In genomic region chr17:31385671-31386665, GRCm38 (mm10) we compare ENCODE assay signal across 8 mouse cellular contexts. TPM values are rescaled to one million over a fixed set of nuclear protein-coding genes. Genes with fewer than 3 reads are reported as not detected.
DNase-seq lines count a peak whose midpoint lies in the region; ATAC-seq and TF ChIP-seq lines count a peak whose summit lies in the region.

Gene Pde9a, plus strand, starts transcription at chr17:31386210.

- H3K27me3 ChIP-seq in embryonic facial prominence, embryonic 12.5 days = no peaks in the 10 kb centered on the region
- H3K27me3 ChIP-seq in kidney, adult 2 months (replicated peaks; ENCODE audit: control insufficient read depth, insufficient read depth, low read length) = no peaks in the 10 kb centered on the region
- H3K27me3 ChIP-seq in limb, embryonic 11.5 days (ENCODE audit: control insufficient read depth, insufficient read depth, low read length) = 0 out of 2 replicates have a peak, but pooled peaks cover 2% of the 10 kb centered on the region
- no peaks in the 10 kb centered on the region for H3K27me3 ChIP-seq in midbrain, embryonic 14.5 days (ENCODE audit: control insufficient read depth, insufficient read depth, low read length)
- H3K27me3 ChIP-seq in stomach, embryonic 14.5 days (ENCODE audit: control insufficient read depth, insufficient read depth, low read length) = no peaks in the 10 kb centered on the region

- no peak for TF ChIP-seq POLR2A in kidney, adult 2 months (IDR thresholded peaks at IDR 0.05; ENCODE audit: low read depth, low read length)

- peak; percentile 55 for DNase-seq in CD4-positive, CD25-positive, alpha-beta regulatory T cell, adult 2 months (ENCODE audit: low read depth, low spot score)
- peak; percentile 30 for DNase-seq in heart, adult 8-10 months (ENCODE audit: low spot score)
- peak; percentile 88 for DNase-seq in kidney, adult 2 months
- DNase-seq in limb, embryonic 11.5 days (ENCODE audit: low spot score) = peak; percentile 90
- DNase-seq in midbrain, embryonic 14.5 days = peak; percentile 91

- peak within 1 kb of the TSS; percentile 71 for H3K9ac ChIP-seq in embryonic facial prominence, embryonic 12.5 days
- H3K9ac ChIP-seq in limb, embryonic 11.5 days (ENCODE audit: low read length) = peak within 1 kb of the TSS; percentile 81
- H3K9ac ChIP-seq in midbrain, embryonic 14.5 days (replicated peaks; ENCODE audit: low read length) = peak within 1 kb of the TSS; percentile 83
- peak within 1 kb of the TSS; percentile 69 for H3K9ac ChIP-seq in stomach, embryonic 14.5 days (replicated peaks; ENCODE audit: low read depth, low read length)

- H3K36me3 ChIP-seq in embryonic facial prominence, embryonic 12.5 days = no peaks in the 10 kb centered on the region
- H3K36me3 ChIP-seq in kidney, adult 2 months (ENCODE audit: control insufficient read depth, insufficient read depth, low read length) = no peaks in the 10 kb centered on the region
- H3K36me3 ChIP-seq in limb, embryonic 11.5 days (ENCODE audit: control insufficient read depth, insufficient read depth, low read length) = no peaks in the 10 kb centered on the region
- no peaks in the 10 kb centered on the region for H3K36me3 ChIP-seq in midbrain, embryonic 14.5 days (ENCODE audit: control insufficient read depth, insufficient read depth, low read length)
- no peaks in the 10 kb centered on the region for H3K36me3 ChIP-seq in stomach, embryonic 14.5 days (ENCODE audit: control insufficient read depth, insufficient read depth, low read length)

- peak within 1 kb of the TSS; percentile 80 for H3K4me2 ChIP-seq in embryonic facial prominence, embryonic 12.5 days (replicated peaks)
- peak within 1 kb of the TSS; percentile 91 for H3K4me2 ChIP-seq in limb, embryonic 11.5 days (ENCODE audit: low read depth, severe bottlenecking)
- H3K4me2 ChIP-seq in midbrain, embryonic 14.5 days (ENCODE audit: low read length) = peak within 1 kb of the TSS; percentile 81
- H3K4me2 ChIP-seq in stomach, embryonic 14.5 days (replicated peaks; ENCODE audit: low read depth, low read length) = peak within 1 kb of the TSS; percentile 89

- H3K9me3 ChIP-seq in embryonic facial prominence, embryonic 12.5 days = no peaks in the 10 kb centered on the region
- no peaks in the 10 kb centered on the region for H3K9me3 ChIP-seq in limb, embryonic 11.5 days (ENCODE audit: control insufficient read depth, low read length)
- H3K9me3 ChIP-seq in midbrain, embryonic 14.5 days (ENCODE audit: control insufficient read depth, low read length) = no peaks in the 10 kb centered on the region
- no peaks in the 10 kb centered on the region for H3K9me3 ChIP-seq in stomach, embryonic 14.5 days (ENCODE audit: control insufficient read depth, low read depth, low read length)

- ATAC-seq in CD4-positive, CD25-positive, alpha-beta regulatory T cell, adult 4 months = no peak
- peak; percentile 66 for ATAC-seq in embryonic facial prominence, embryonic 12.5 days (ENCODE audit: insufficient number of reproducible peaks, insufficient read depth, low FRiP score, low TSS enrichment)
- peak; percentile 84 for ATAC-seq in limb, embryonic 11.5 days (ENCODE audit: insufficient number of reproducible peaks, low FRiP score, low TSS enrichment, low read depth)
- ATAC-seq in midbrain, embryonic 14.5 days (ENCODE audit: low FRiP score, low TSS enrichment) = peak; percentile 87
- ATAC-seq in stomach, embryonic 14.5 days (ENCODE audit: insufficient number of reproducible peaks, insufficient read depth, low FRiP score, low read depth) = peak; percentile 80

- WGBS in embryonic facial prominence, embryonic 12.5 days = under 1% methylated on average over 40 of the region's 56 CpGs
- 3% methylated on average over 40 of the region's 56 CpGs for WGBS in kidney, adult 2 months
- WGBS in limb, embryonic 11.5 days = under 1% methylated on average over 35 of the region's 56 CpGs
- WGBS in midbrain, embryonic 14.5 days = 1% methylated on average over 48 of the region's 56 CpGs
- under 1% methylated on average over 47 of the region's 56 CpGs for WGBS in stomach, embryonic 14.5 days

- peak within 1 kb of the TSS; percentile 72 for H3K4me3 ChIP-seq in embryonic facial prominence, embryonic 12.5 days
- peak within 1 kb of the TSS; percentile 65 for H3K4me3 ChIP-seq in kidney, adult 2 months (ENCODE audit: insufficient read depth, low read depth, low read length)
- H3K4me3 ChIP-seq in limb, embryonic 11.5 days (ENCODE audit: low read depth, low read length) = peak within 1 kb of the TSS; percentile 82
- peak within 1 kb of the TSS; percentile 87 for H3K4me3 ChIP-seq in midbrain, embryonic 14.5 days (replicated peaks; ENCODE audit: low read depth, low read length)
- peak within 1 kb of the TSS; percentile 84 for H3K4me3 ChIP-seq in stomach, embryonic 14.5 days (ENCODE audit: low read depth, low read length)

- peaks cover 30% of the 10 kb centered on the region for H3K4me1 ChIP-seq in embryonic facial prominence, embryonic 12.5 days
- H3K4me1 ChIP-seq in kidney, adult 2 months (ENCODE audit: control insufficient read depth, insufficient read depth, low read length) = peaks cover 23% of the 10 kb centered on the region; the same call in 1 of the 2 replicates
- peaks cover 14% of the 10 kb centered on the region for H3K4me1 ChIP-seq in limb, embryonic 11.5 days (ENCODE audit: control insufficient read depth, insufficient read depth, low read length)
- peaks cover 48% of the 10 kb centered on the region for H3K4me1 ChIP-seq in midbrain, embryonic 14.5 days (ENCODE audit: control insufficient read depth, insufficient read depth, low read length)
- H3K4me1 ChIP-seq in stomach, embryonic 14.5 days (ENCODE audit: control insufficient read depth, insufficient read depth, low read length) = peaks cover 41% of the 10 kb centered on the region

- no peak for TF ChIP-seq CTCF in kidney, adult 2 months (conservative IDR thresholded peaks at IDR 0.05; ENCODE audit: insufficient read depth, insufficient read length, low read depth, low read length)

- H3K27ac ChIP-seq in embryonic facial prominence, embryonic 12.5 days = peak within 1 kb of the TSS; percentile 71
- H3K27ac ChIP-seq in kidney, adult 2 months (ENCODE audit: insufficient read depth, low read depth, low read length) = peak within 1 kb of the TSS; percentile 52
- H3K27ac ChIP-seq in limb, embryonic 11.5 days (replicated peaks; ENCODE audit: low read depth, low read length) = peak within 1 kb of the TSS; percentile 84
- peak within 1 kb of the TSS; percentile 79 for H3K27ac ChIP-seq in midbrain, embryonic 14.5 days (replicated peaks; ENCODE audit: low read depth, low read length)
- peak within 1 kb of the TSS; percentile 73 for H3K27ac ChIP-seq in stomach, embryonic 14.5 days (ENCODE audit: low read length)

RNA-seq across cellular contexts. Expression of gene Pde9a, which starts in this region (rescaled TPM):
- polyA plus RNA-seq in CD4-positive, CD25-positive, alpha-beta regulatory T cell, adult 4 months (2017; shearing (Covaris generic)) = not detected
- 25.5 and 29.4 TPM in 2 replicates for polyA plus RNA-seq in embryonic facial prominence, embryonic 12.5 days (2016; fragmentation: Nextera tagmentation; extraction: Ambion mirVana)
- 1 to 10 TPM; 3.1 to 5.5 (median 4.2) TPM for total RNA-seq in heart, adult 8-10 months (2022)
- 74.3 and 106 TPM in 2 replicates for polyA plus RNA-seq in kidney, adult 2 months (2012; rRNA removed)
- 30.0 and 31.2 TPM in 2 replicates for polyA plus RNA-seq in limb, embryonic 11.5 days (2014; fragmentation: Nextera tagmentation; extraction: Ambion mirVana)
- polyA plus RNA-seq in midbrain, embryonic 14.5 days (2014; fragmentation: Nextera tagmentation; extraction: Ambion mirVana) = 34.6 and 36.5 TPM in 2 replicates
- 39.6 and 42.8 TPM in 2 replicates for polyA plus RNA-seq in stomach, embryonic 14.5 days (2014; fragmentation: Nextera tagmentation; extraction: Ambion mirVana)

Comparison
In these comparisons a context has a peak if more than half of its experiments do, and no peak if none do; other contexts are left out.
1. RNA of gene Pde9a (polyA plus RNA-seq): 74.3 to 106 TPM in kidney, adult 2 months, 39.6 to 42.8 TPM in stomach, embryonic 14.5 days, 34.6 to 36.5 TPM in midbrain, embryonic 14.5 days, 30.0 to 31.2 TPM in limb, embryonic 11.5 days and 25.5 to 29.4 TPM in embryonic facial prominence, embryonic 12.5 days; not detected in CD4-positive, CD25-positive, alpha-beta regulatory T cell, adult 4 months; every median in the first group is over 10 times any median in the second.
2. DNase-seq: peak in every context shown above with its lines; median percentile 91 in midbrain, embryonic 14.5 days; 90 in limb, embryonic 11.5 days; 88 in kidney, adult 2 months; 55 in CD4-positive, CD25-positive, alpha-beta regulatory T cell, adult 2 months; 30 in heart, adult 8-10 months.
3. Peak in every context shown above with its lines, with median percentiles within 50 percentile points of each other: H3K27ac ChIP-seq, H3K4me2 ChIP-seq, H3K4me3 ChIP-seq and H3K9ac ChIP-seq.